In the genomic region with DNA sequence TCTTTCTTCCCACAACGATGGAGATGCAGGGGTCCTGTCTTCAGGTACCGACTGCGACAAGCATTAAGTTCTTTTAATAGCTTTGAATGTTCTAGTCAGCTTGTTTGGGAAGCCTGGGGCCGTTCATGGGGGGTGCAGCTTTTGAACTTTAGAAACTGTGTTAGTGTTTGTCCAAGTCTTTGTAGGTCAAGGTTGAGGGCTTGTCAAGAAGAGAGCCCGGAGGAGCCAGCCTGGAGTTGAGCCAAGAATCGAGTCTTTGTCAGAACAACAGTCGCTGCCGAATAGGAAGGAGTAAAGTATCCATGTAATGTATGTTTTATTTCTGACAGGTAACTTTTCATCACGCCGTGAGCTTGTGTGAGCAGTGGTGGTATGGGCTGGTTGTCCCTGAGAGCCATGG, we compare ENCODE assay signal across 13 mouse cellular contexts.
DNase-seq lines count a peak whose midpoint lies in the region; ATAC-seq and TF ChIP-seq lines count a peak whose summit lies in the region.
"Had no signal": no experiment of that assay in that cellular context is flagged by ENCODE, and none has a peak within 500 bp of the region (broad histone marks: within the 10 kb centered on the region; RNA-seq: fewer than 3 reads in every experiment).

No protein-coding gene starts in this region.

- ATAC-seq in kidney, embryonic 16.5 days (ENCODE audit: low FRiP score, low TSS enrichment) = no peak
- ATAC-seq in neural tube, embryonic 15.5 days (ENCODE audit: low FRiP score) = no peak
- ATAC-seq: liver, embryonic 12.5 days had no signal

- H3K27me3 ChIP-seq in kidney, adult 2 months (replicated peaks; ENCODE audit: control insufficient read depth, insufficient read depth, low read length) = no peaks in the 10 kb centered on the region
- no peaks in the 10 kb centered on the region for H3K27me3 ChIP-seq in kidney, embryonic 16.5 days (ENCODE audit: insufficient read depth, low read length)
- no peaks in the 10 kb centered on the region for H3K27me3 ChIP-seq in neural tube, embryonic 15.5 days (replicated peaks)
- H3K27me3 ChIP-seq: liver, embryonic 12.5 days; neural tube, embryonic 13.5 days had no signal

- TF ChIP-seq POLR2A in kidney, adult 2 months (IDR thresholded peaks at IDR 0.05; ENCODE audit: low read depth, low read length) = no peak

- WGBS in kidney, adult 2 months = 49% methylated on average over 10 of the region's 10 CpGs
- 56% methylated on average over 10 of the region's 10 CpGs for WGBS in kidney, embryonic 16.5 days
- 59% methylated on average over 10 of the region's 10 CpGs for WGBS in neural tube, embryonic 15.5 days

- no peak for TF ChIP-seq CTCF in kidney, adult 2 months (conservative IDR thresholded peaks at IDR 0.05; ENCODE audit: insufficient read depth, insufficient read length, low read depth, low read length)

- no peaks in the 10 kb centered on the region for H3K9me3 ChIP-seq in kidney, embryonic 16.5 days (ENCODE audit: low read length)
- H3K9me3 ChIP-seq in neural tube, embryonic 15.5 days (replicated peaks) = no peaks in the 10 kb centered on the region
- H3K9me3 ChIP-seq: liver, embryonic 12.5 days; neural tube, embryonic 13.5 days had no signal

- no peaks in the 10 kb centered on the region for H3K36me3 ChIP-seq in kidney, adult 2 months (ENCODE audit: control insufficient read depth, insufficient read depth, low read length)
- no peaks in the 10 kb centered on the region for H3K36me3 ChIP-seq in kidney, embryonic 16.5 days (ENCODE audit: insufficient read depth, low read length)
- H3K36me3 ChIP-seq in neural tube, embryonic 15.5 days = no peaks in the 10 kb centered on the region
- H3K36me3 ChIP-seq: liver, embryonic 12.5 days; neural tube, embryonic 13.5 days had no signal

- H3K4me2 ChIP-seq in kidney, embryonic 16.5 days (replicated peaks; ENCODE audit: low read depth, low read length) = no peak overlapping the region
- no peak overlapping the region for H3K4me2 ChIP-seq in neural tube, embryonic 15.5 days
- H3K4me2 ChIP-seq: hindbrain, embryonic 14.5 days; liver, embryonic 12.5 days; midbrain, embryonic 11.5 days had no signal

- peak; percentile 8 for DNase-seq in kidney, adult 2 months
- peak; percentile 52 for DNase-seq in ovary, adult 18-20 months (ENCODE audit: low spot score)
- no peak for DNase-seq in ovary, postnatal 10 days (ENCODE audit: low spot score)
- peak; percentile 33 for DNase-seq in cerebellum, adult 9-10 months
- DNase-seq in left cerebral cortex, postnatal 14 days (ENCODE audit: low spot score in 2 of 2) = no peak
- DNase-seq: right cerebral cortex, postnatal 25 days had no signal

- no peak overlapping the region for H3K27ac ChIP-seq in kidney, adult 2 months (ENCODE audit: insufficient read depth, low read depth, low read length)
- no peak overlapping the region for H3K27ac ChIP-seq in kidney, embryonic 16.5 days (ENCODE audit: low read length)
- H3K27ac ChIP-seq in neural tube, embryonic 15.5 days (replicated peaks) = no peak overlapping the region
- H3K27ac ChIP-seq: liver, embryonic 12.5 days; stomach, postnatal 0 days had no signal

- no peak overlapping the region for H3K4me3 ChIP-seq in kidney, adult 2 months (ENCODE audit: insufficient read depth, low read depth, low read length)
- H3K4me3 ChIP-seq in kidney, embryonic 16.5 days (ENCODE audit: low read length) = no peak overlapping the region
- no peak overlapping the region for H3K4me3 ChIP-seq in neural tube, embryonic 15.5 days (replicated peaks)
- H3K4me3 ChIP-seq: liver, embryonic 12.5 days; neural tube, embryonic 13.5 days had no signal

- intact Hi-C loops in left cerebral cortex, postnatal 14 days (cut with DNase I) = no loop called here

- no peak overlapping the region for H3K9ac ChIP-seq in kidney, embryonic 16.5 days (replicated peaks; ENCODE audit: low read length)
- no peak overlapping the region for H3K9ac ChIP-seq in neural tube, embryonic 15.5 days (replicated peaks)
- H3K9ac ChIP-seq: liver, embryonic 12.5 days had no signal

- no peaks in the 10 kb centered on the region for H3K4me1 ChIP-seq in kidney, adult 2 months (ENCODE audit: control insufficient read depth, insufficient read depth, low read length)
- H3K4me1 ChIP-seq in kidney, embryonic 16.5 days (ENCODE audit: insufficient read depth, low read length) = peaks cover 13% of the 10 kb centered on the region
- H3K4me1 ChIP-seq in neural tube, embryonic 15.5 days = peaks cover 24% of the 10 kb centered on the region
- H3K4me1 ChIP-seq: liver, embryonic 12.5 days had no signal

Comparison
In these comparisons a context has a peak if more than half of its experiments do, and no peak if none do; other contexts are left out.
1. DNase-seq: peak in kidney, adult 2 months (single experiment), ovary, adult 18-20 months (single experiment) and cerebellum, adult 9-10 months (single experiment); none in ovary, postnatal 10 days (single experiment) and left cerebral cortex, postnatal 14 days (0 of 2).